Mouse (Mus musculus) cerebellum, adult 18-20 months (tissue): Measurements from ENCODE around the gene Cdc42ep1.
"Not testable (repeated sequence)": the region's sequence is repeated elsewhere in the genome, so short reads cannot be mapped to it uniquely, and the experiment has no call there.

Experiments used
- DNase-seq, 2 experiments: peaks; one replicate each; pipeline ENCODE4 v3.0.0; 2021

Gene Cdc42ep1

DNA sequence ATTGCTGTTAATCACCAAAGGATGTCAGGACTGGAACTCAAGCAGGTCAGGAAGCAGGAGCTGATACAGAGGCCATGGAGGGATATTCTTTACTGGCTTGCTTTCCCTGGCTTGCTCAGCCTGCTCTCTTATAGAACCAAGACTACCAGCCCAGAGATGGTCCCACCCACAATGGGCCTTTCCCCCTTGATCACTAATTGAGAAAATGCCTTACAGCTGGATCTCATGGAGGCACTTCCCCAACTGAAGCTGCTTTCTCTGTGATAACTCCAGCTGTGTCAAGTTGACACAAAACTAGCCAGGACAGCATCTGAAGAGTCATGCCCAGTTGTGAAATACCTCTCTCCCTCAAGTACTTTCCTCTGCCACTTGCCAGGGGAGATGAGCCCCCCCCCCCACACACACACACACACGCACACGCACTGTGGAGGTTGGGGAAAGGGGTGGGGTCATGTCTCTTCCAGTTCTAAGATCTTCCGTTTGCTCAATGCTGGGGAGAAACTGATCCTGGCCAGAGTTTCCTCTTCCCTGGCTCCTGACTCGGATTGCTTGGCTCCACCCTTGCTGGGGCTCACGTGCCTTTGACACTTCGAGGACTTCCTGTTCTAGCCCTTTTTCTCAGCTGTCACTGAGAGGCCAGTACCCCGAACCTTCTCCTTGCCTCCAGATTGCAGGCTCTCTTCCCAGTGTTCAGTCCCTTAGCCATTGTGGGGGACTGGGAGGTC lies 36.5 kb downstream of the Cdc42ep1 start:
- DNase-seq: not testable (repeated sequence)

DNA sequence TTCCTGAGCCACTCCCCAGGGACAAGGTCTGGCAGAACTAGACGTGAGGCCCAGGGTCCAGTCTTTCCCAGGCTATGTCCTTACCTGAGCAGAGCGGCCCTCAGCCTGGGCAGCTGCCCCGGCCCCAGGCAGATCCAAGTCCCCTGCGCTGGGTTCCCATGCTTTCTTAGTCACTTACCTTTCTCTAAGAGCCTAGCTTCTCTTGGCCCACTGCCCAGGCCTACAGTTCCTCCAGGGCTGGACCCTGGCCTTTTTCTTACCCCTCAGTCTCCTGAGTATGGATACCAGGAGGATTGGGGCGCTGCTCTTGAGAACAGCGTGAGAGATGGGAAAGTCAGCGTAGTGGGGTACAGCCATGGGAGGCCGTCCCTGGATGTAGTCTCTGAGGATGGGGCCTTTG lies 38.0 kb downstream of the Cdc42ep1 start:
- no peak for DNase-seq

DNA sequence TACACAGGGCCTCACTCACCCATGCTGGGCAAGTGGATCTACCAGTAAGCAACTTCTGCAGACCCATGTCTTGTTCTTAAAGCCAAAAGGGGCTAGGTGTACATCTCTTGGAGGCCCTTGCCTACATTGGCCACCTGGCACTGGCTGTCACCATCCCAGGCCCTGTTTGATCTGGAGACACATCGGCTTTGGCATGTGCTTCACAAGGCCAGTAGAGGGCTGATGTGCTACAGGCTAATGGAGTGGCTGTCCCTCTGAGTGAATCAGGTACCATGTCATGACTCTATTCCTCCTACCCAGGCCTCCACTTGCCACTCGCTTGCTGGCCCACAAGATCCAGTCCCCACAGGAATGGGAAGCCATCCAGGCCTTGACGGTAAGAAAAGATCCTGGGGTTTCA lies 39.4 kb downstream of the Cdc42ep1 start:
- no peak for DNase-seq

DNA sequence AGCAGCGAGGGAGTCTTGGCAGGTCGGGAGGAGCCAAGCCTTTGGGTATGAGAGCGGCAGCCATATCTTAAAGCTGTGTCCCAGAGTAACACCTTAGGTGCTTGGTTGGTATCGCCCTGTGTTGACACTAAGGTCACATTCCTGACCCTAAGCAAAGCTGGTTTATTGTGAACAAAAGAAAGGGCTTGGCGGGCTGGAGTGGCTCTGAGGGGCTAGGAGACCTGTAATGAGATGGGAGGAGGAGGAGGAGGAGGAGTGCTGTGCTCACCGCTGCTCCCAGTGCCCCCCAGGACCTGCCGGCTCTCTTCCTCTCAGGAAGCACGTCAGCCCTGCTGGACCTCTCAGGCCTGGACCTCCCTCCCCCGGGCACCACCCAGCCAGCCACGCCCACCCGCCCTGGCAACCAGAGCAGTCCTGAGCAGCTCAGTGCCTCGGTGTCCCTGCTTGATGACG lies 47.0 kb downstream of the Cdc42ep1 start:
- no peak for DNase-seq

DNA sequence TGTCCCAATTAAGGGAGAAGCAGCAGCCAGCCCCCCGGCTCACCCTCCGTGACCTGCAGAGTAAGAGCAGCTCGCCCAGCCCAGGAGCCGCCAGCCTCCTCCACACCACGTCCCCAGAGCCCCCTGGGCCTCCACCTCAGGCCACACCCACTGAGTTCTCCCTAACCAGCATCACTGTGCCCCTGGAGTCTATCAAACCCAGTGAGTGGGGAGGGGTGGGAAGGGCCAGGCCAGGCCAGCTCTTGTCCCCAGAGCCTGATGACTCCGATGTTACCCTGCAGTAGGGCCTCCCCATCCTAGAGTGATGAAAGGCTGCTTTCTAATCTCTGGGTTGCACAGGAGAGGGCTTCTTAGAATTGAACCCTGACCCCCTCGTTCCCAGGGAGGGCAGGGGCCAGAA lies 50.0 kb downstream of the Cdc42ep1 start:
- DNase-seq: no peak

DNA sequence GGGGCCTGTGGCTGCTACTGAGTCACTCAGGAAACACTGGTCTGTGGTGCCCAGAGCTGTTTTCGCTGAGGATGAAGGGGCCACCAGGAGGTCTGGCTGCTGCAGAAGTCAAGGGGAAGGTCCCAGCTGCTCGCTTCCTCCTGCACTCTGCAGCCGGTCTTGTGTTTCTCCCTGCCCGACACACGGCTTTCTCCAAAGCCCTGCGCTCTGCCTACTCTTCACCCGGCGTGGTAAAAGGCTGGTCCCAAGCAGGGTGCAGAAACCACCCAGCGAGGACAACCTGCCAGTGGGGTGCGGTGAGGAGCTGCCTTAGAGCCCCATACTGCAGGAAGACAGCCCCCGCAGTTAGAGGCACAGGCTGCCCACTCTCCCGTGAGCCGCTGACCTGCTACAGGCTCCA lies 52.3 kb downstream of the Cdc42ep1 start:
- DNase-seq: no peak

DNA sequence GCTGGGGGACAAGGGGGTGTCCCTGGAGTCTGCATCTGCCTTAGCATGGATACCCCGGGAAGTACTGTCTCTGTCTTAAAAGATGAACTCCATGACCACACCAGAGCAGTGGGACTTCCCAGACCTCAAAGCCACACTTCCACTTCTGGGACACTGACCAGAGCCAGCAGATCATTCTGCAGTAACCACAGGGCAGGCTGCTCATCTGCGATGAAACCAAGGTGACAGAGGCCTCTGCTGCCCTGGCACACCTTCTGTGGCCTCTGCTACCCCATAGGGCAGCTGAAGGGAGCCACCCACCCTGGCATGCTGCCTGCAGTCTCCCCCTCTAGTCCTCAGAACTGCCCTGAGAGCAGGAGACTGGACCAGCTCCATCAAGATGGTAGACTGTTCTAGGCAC lies 53.3 kb downstream of the Cdc42ep1 start:
- no peak for DNase-seq

DNA sequence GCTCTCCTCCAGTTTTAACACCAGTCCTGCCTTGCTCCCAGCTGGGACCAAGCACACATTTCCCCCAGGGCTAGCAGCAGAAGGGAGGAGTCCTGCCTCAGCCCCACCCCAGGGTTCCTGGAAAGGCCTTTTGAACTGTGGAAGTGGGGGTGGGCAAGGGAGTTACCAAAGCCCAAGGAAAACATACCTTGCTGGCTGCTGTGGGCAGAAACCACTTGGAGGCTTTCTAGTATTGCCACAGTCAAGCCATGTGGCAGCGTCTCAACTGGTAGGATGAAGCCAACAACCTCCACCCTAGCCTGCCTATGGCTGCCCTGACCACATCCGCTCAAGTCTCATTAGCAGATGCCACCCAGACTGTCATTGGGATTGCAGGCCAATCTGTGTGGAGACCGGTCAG lies 53.7 kb downstream of the Cdc42ep1 start:
- DNase-seq: no peak

DNA sequence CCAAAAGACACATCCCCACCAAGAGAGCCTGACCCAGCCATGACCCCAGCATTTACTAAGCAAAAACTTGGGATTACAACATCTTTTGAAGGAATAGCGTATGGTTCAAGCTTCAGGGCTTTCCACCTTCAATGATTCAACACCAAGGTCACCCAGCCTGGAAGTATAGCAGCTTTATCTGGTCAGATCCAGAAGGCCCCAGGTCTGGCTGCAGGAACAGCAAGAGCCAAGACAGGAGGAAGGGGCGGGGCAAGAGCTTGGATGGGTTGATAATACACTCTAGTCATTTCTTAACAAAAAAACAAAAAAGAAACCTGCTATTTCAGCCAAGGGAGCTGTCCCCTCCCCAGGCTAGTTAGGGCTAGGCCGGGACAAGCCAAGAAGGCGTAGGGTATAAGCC lies 55.1 kb downstream of the Cdc42ep1 start:
- DNase-seq: no peak

DNA sequence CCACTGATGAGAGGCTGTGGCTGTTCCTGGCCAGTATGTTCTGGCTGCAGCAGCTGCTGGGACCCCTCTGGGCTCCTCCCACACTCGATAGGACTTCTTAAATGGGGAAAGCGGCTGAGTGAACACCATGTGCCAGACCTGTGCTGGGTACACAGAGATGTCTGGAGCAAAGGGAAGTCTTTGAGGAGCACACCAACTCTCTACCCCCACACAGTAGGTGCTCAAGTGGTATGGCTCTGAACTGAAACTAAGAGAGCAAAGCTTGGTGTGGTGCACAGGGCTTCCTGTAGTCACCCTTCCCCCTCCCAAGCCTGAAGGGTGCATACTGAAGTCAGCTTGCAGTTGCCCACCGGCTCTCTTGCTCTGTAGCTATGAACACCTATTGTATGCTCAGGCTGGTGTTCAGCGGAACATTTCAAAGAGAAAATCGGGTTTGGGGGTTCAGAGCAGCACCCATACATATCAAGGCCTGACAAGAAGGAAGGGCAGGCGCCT lies 56.1 kb downstream of the Cdc42ep1 start:
- DNase-seq: no peak

DNA sequence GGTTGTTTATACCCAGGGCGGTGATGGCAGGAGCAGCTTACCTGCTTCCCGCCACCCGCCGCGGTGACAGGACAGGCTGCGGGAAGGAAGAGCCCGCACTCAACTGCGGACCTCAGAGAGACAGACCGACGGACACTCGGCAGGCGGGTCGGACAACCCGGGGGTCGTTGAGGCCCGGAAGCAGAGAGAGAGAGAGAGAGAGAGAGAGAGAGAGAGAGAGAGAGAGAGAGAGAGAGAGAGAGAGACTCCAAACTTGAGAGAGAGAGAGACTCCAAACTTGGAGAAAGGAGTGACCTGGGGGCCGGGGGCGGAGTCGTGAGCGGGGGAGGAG lies 57.0 kb downstream of the Cdc42ep1 start, which contains the start of gene Gm49510:
Gene Gm49510, plus strand, starts transcription at position 259 of the 331 bp plus-strand sequence.
- no peak for DNase-seq

DNA sequence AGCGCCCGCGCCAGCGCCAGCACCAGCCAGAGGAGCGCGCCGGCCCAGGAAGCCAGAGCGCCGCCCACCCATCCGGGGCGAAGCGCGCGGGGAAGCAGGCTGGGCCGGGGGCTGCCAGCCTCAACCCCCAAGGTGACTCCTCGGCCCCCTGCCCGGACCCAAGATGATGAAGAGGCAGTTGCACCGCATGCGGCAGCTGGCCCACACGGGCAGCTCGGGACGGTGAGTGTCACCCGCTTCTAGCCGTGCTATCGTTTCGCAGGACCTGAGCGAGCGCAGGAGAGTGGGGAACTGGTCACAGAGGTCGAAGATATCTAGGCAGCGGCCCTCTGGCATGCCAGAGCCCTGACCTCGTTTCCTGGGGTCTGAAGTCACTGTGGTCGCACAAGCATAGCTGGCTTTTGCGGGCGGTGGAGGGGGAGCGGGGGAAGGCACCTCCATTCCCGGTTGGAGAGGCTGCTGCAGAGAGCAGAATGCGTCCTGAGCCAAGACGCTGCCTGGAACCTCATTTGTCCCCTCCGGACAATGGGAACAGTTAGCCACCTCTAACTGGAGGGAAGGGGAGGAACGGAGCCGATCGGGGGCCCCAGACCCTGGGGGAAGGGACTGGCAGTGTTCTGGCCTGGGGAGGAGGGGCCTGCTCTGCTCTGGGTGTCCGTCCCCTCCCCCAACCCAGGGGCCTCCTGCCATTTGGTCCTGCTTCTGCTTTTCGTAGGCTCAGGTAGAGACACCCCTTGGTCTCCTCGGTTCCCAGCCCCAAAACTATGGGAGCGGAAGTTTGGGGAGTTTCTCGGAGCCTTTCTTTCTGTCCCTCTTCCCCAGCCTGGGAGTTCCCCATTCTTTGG lies 57.5 kb downstream of the Cdc42ep1 start, which contains the start of gene Sh3bp1:
Gene Sh3bp1, plus strand, starts transcription at position 29 of the 845 bp plus-strand sequence.
- peak; percentile 50 to 66 for DNase-seq
